In genomic region chr5:37206364-37206763, GRCm38 (mm10) we compare ENCODE assay signal across 23 mouse cellular contexts. TPM values are rescaled to one million over a fixed set of nuclear protein-coding genes. Genes with fewer than 3 reads are reported as not detected.
DNase-seq lines count a peak whose midpoint lies in the region; ATAC-seq and TF ChIP-seq lines count a peak whose summit lies in the region.
"Had no signal": no experiment of that assay in that cellular context is flagged by ENCODE, and none has a peak within 500 bp of the region (broad histone marks: within the 10 kb centered on the region; RNA-seq: fewer than 3 reads in every experiment).

No protein-coding gene starts in this region.

- ATAC-seq in hindbrain, postnatal 0 days: peak; percentile 28; the same call in 1 of the 2 replicates
- ATAC-seq in lung, embryonic 14.5 days (ENCODE audit: insufficient read depth): no peak; the same call in 1 of the 2 replicates
- peak; percentile 58; the same call in 1 of the 2 replicates for ATAC-seq in midbrain, postnatal 0 days (ENCODE audit: low FRiP score)
- ATAC-seq: activated CD4-positive, CD25-positive, alpha-beta regulatory T cell, adult 4 months; forebrain, embryonic 14.5 days; forebrain, postnatal 0 days had no signal

- no peaks in the 10 kb centered on the region for H3K27me3 ChIP-seq in hindbrain, postnatal 0 days (ENCODE audit: insufficient read depth, low read length)
- H3K27me3 ChIP-seq in hindbrain, embryonic 10.5 days (ENCODE audit: insufficient read depth, poor library complexity, severe bottlenecking): no peaks in the 10 kb centered on the region
- H3K27me3 ChIP-seq in lung, embryonic 14.5 days (ENCODE audit: insufficient read depth, low read length): no peaks in the 10 kb centered on the region
- no peaks in the 10 kb centered on the region for H3K27me3 ChIP-seq in midbrain, postnatal 0 days (ENCODE audit: insufficient read depth, low read length)
- H3K27me3 ChIP-seq in midbrain, embryonic 10.5 days (ENCODE audit: low read depth, poor library complexity, severe bottlenecking): no peaks in the 10 kb centered on the region
- H3K27me3 ChIP-seq: embryonic facial prominence, embryonic 12.5 days; embryonic facial prominence, embryonic 15.5 days had no signal

- no peak overlapping the region for H3K9ac ChIP-seq in hindbrain, postnatal 0 days (replicated peaks; ENCODE audit: low read length)
- H3K9ac ChIP-seq in lung, embryonic 14.5 days: no peak overlapping the region
- H3K9ac ChIP-seq in midbrain, postnatal 0 days (replicated peaks; ENCODE audit: low read length, poor library complexity, severe bottlenecking): no peak overlapping the region
- H3K9ac ChIP-seq: embryonic facial prominence, embryonic 12.5 days; embryonic facial prominence, embryonic 15.5 days; forebrain, postnatal 0 days had no signal

- no peak overlapping the region for H3K4me3 ChIP-seq in hindbrain, postnatal 0 days (ENCODE audit: low read length)
- H3K4me3 ChIP-seq in hindbrain, embryonic 10.5 days: no peak overlapping the region
- H3K4me3 ChIP-seq in lung, embryonic 14.5 days (ENCODE audit: low read depth, low read length): no peak overlapping the region
- H3K4me3 ChIP-seq in midbrain, postnatal 0 days (ENCODE audit: low read depth, low read length): no peak overlapping the region
- no peak overlapping the region for H3K4me3 ChIP-seq in midbrain, embryonic 10.5 days
- H3K4me3 ChIP-seq: embryonic facial prominence, embryonic 12.5 days; embryonic facial prominence, embryonic 15.5 days; gastrocnemius, adult 2 months had no signal

- H3K4me1 ChIP-seq in hindbrain, postnatal 0 days (ENCODE audit: insufficient read depth, low read length): no peaks in the 10 kb centered on the region
- peaks cover 25% of the 10 kb centered on the region for H3K4me1 ChIP-seq in hindbrain, embryonic 10.5 days (replicated peaks)
- H3K4me1 ChIP-seq in lung, embryonic 14.5 days (ENCODE audit: insufficient read depth): no peaks in the 10 kb centered on the region
- H3K4me1 ChIP-seq in midbrain, postnatal 0 days (ENCODE audit: insufficient read depth, low read length): no peaks in the 10 kb centered on the region
- H3K4me1 ChIP-seq in midbrain, embryonic 10.5 days: 0 out of 2 replicates have a peak, but pooled peaks cover 7% of the 10 kb centered on the region
- H3K4me1 ChIP-seq: embryonic facial prominence, embryonic 12.5 days; embryonic facial prominence, embryonic 15.5 days had no signal

- H3K4me2 ChIP-seq in hindbrain, postnatal 0 days (ENCODE audit: low read depth, low read length): no peak overlapping the region
- H3K4me2 ChIP-seq in lung, embryonic 14.5 days: no peak overlapping the region
- no peak overlapping the region for H3K4me2 ChIP-seq in midbrain, postnatal 0 days (ENCODE audit: low read depth, low read length, poor library complexity, severe bottlenecking)
- H3K4me2 ChIP-seq: embryonic facial prominence, embryonic 12.5 days; embryonic facial prominence, embryonic 15.5 days; heart, embryonic 11.5 days had no signal

- no peaks in the 10 kb centered on the region for H3K36me3 ChIP-seq in hindbrain, postnatal 0 days (ENCODE audit: insufficient read depth, low read length)
- H3K36me3 ChIP-seq in hindbrain, embryonic 10.5 days: no peaks in the 10 kb centered on the region
- no peaks in the 10 kb centered on the region for H3K36me3 ChIP-seq in lung, embryonic 14.5 days (ENCODE audit: insufficient read depth)
- peaks cover 3% of the 10 kb centered on the region; the same call in 1 of the 2 replicates for H3K36me3 ChIP-seq in midbrain, postnatal 0 days (ENCODE audit: insufficient read depth, low read length)
- H3K36me3 ChIP-seq in midbrain, embryonic 10.5 days: no peaks in the 10 kb centered on the region
- H3K36me3 ChIP-seq: embryonic facial prominence, embryonic 12.5 days; embryonic facial prominence, embryonic 15.5 days had no signal

- no peaks in the 10 kb centered on the region for H3K9me3 ChIP-seq in hindbrain, postnatal 0 days (ENCODE audit: low read length)
- 0 out of 2 replicates have a peak, but pooled peaks cover 4% of the 10 kb centered on the region for H3K9me3 ChIP-seq in hindbrain, embryonic 10.5 days
- H3K9me3 ChIP-seq in lung, embryonic 14.5 days (ENCODE audit: low read depth, low read length): no peaks in the 10 kb centered on the region
- no peaks in the 10 kb centered on the region; the same call in 1 of the 2 replicates for H3K9me3 ChIP-seq in midbrain, postnatal 0 days (ENCODE audit: low read length)
- no peaks in the 10 kb centered on the region; the same call in 1 of the 2 replicates for H3K9me3 ChIP-seq in midbrain, embryonic 10.5 days (replicated peaks)
- H3K9me3 ChIP-seq: embryonic facial prominence, embryonic 12.5 days; embryonic facial prominence, embryonic 15.5 days had no signal

- no peak for TF ChIP-seq CTCF in hindbrain, postnatal 0 days (IDR thresholded peaks at IDR 0.05; ENCODE audit: low read depth)
- no peak for TF ChIP-seq CTCF in lung, embryonic 14.5 days (IDR thresholded peaks at IDR 0.05; ENCODE audit: low read depth)
- TF ChIP-seq CTCF in midbrain, postnatal 0 days (IDR thresholded peaks at IDR 0.05): no peak

- no peak overlapping the region for H3K27ac ChIP-seq in hindbrain, postnatal 0 days
- no peak overlapping the region for H3K27ac ChIP-seq in hindbrain, embryonic 10.5 days
- no peak overlapping the region for H3K27ac ChIP-seq in lung, embryonic 14.5 days (ENCODE audit: low read depth)
- H3K27ac ChIP-seq in midbrain, postnatal 0 days (ENCODE audit: low read depth, low read length): no peak overlapping the region
- H3K27ac ChIP-seq in midbrain, embryonic 10.5 days (replicated peaks): no peak overlapping the region
- H3K27ac ChIP-seq: embryonic facial prominence, embryonic 12.5 days; embryonic facial prominence, embryonic 15.5 days; gastrocnemius, adult 2 months had no signal

- DNase-seq in cerebellum, postnatal 10 days: peak; percentile 66 to 80
- DNase-seq in cerebellum, postnatal 36 days: no peak
- peak; percentile 50 for DNase-seq in hindbrain, postnatal 0 days (ENCODE audit: low spot score)
- DNase-seq in hindbrain, embryonic 10.5 days (ENCODE audit: low spot score): no peak
- DNase-seq in lung, embryonic 14.5 days: peak; percentile 27
- DNase-seq in lung, postnatal 25 days (ENCODE audit: low spot score): no peak
- peak; percentile 40 for DNase-seq in midbrain, postnatal 0 days (ENCODE audit: low spot score)
- DNase-seq in midbrain, embryonic 10.5 days (ENCODE audit: low spot score): no peak
- DNase-seq: adrenal gland, adult 8-10 months; adrenal gland, postnatal 25 days; cerebellum, adult 11-12 months; cerebellum, adult 8-10 months; forebrain, postnatal 0 days; gastrocnemius, adult 2 months; gastrocnemius, postnatal 14 days; heart, adult 11 months had no signal

- WGBS in hindbrain, postnatal 0 days: 47% methylated on average over 2 of the region's 2 CpGs
- 81% methylated on average over 2 of the region's 2 CpGs for WGBS in hindbrain, embryonic 10.5 days
- whole genome bisulfite sequencing in lung, embryonic 14.5 days: 42% methylated on average over 2 of the region's 2 CpGs
- WGBS in midbrain, postnatal 0 days: 50% methylated on average over 2 of the region's 2 CpGs
- WGBS in midbrain, embryonic 10.5 days: 60% methylated on average over 2 of the region's 2 CpGs

RNA-seq across cellular contexts. Expression of gene Crmp1, which starts 35.4 kb away (rescaled TPM):
- total RNA-seq in hindbrain, postnatal 0 days (2014; rRNA removed): 1,015 and 1,414 TPM in 2 replicates
- polyA plus RNA-seq in hindbrain, postnatal 0 days (2015; fragmentation: Nextera tagmentation; extraction: Ambion mirVana): 607 and 697 TPM in 2 replicates
- 178 and 407 TPM in 2 replicates for polyA plus RNA-seq in hindbrain, embryonic 10.5 days (2016; fragmentation: Nextera tagmentation; extraction: Ambion mirVana)
- polyA plus RNA-seq in lung, embryonic 14.5 days (2014; fragmentation: Nextera tagmentation; extraction: Ambion mirVana): 14.5 and 15.6 TPM in 2 replicates
- 954 and 1,050 TPM in 2 replicates for total RNA-seq in midbrain, postnatal 0 days (2014; rRNA removed)
- polyA plus RNA-seq in midbrain, postnatal 0 days (2015; fragmentation: Nextera tagmentation; extraction: Ambion mirVana): 851 and 872 TPM in 2 replicates
- polyA plus RNA-seq in midbrain, embryonic 10.5 days (2016; fragmentation: Nextera tagmentation; extraction: Ambion mirVana): 142 and 235 TPM in 2 replicates
- total RNA-seq: common myeloid progenitor, adult 5-6 weeks; hematopoietic stem cell, adult 5-6 weeks had no signal

Comparison
In these comparisons a context has a peak if more than half of its experiments do, and no peak if none do; other contexts are left out.
1. DNase-seq: peak in cerebellum, postnatal 10 days (2 of 2), hindbrain, postnatal 0 days (single experiment), lung, embryonic 14.5 days (single experiment) and midbrain, postnatal 0 days (single experiment); none in cerebellum, postnatal 36 days (0 of 2), hindbrain, embryonic 10.5 days (single experiment), lung, postnatal 25 days (single experiment) and midbrain, embryonic 10.5 days (single experiment).